Mouse (Mus musculus): ENCODE results near the gene Slc25a39. TPM values are rescaled to one million over a fixed set of nuclear protein-coding genes. Genes with fewer than 3 reads are reported as not detected.

The Slc25a39 gene
- total and polyA plus RNA-seq, 2 experiments: 181 to 1,099 TPM

GRCm38 (mm10) chr11:102374108-102374725, 33.5 kb downstream of the Slc25a39 start:
- DNase-seq (ENCODE audit: extremely low read depth, low read depth, low spot score): no peak

GRCm38 (mm10) chr11:102373646-102374045, 34.1 kb downstream of the Slc25a39 start:
- 48% methylated on average over 2 of the region's 2 CpGs for WGBS
- no peak overlapping the region for H3K9ac ChIP-seq (ENCODE audit: low read depth, low read length)
- peaks cover 10% of the 10 kb centered on the region for H3K4me1 ChIP-seq (ENCODE audit: control insufficient read depth, insufficient read depth, low read length)
- no peak for TF ChIP-seq CTCF (IDR thresholded peaks at IDR 0.05; ENCODE audit: low read depth, low read length)
- TF ChIP-seq POLR2A (IDR thresholded peaks at IDR 0.05; ENCODE audit: extremely low read depth, insufficient read depth, low read length): no peak
- no peaks in the 10 kb centered on the region for H3K27me3 ChIP-seq (ENCODE audit: control insufficient read depth, insufficient read depth, low read length)
- H3K27ac ChIP-seq (replicated peaks; ENCODE audit: insufficient read depth, low read depth, low read length): no peak overlapping the region
- no peak for DNase-seq (ENCODE audit: extremely low read depth, low read depth, low spot score)
- H3K36me3 ChIP-seq (ENCODE audit: control insufficient read depth, insufficient read depth, low read length): no peaks in the 10 kb centered on the region
- no peaks in the 10 kb centered on the region for H3K79me2 ChIP-seq (ENCODE audit: control insufficient read depth, insufficient read depth, low read length)
- no peak overlapping the region for H3K4me3 ChIP-seq (ENCODE audit: insufficient read depth, low read depth, low read length)

More at GRCm38 (mm10) chr11:102374108-102374725, 33.5 kb downstream of the Slc25a39 start:
- H3K79me2 ChIP-seq (ENCODE audit: control insufficient read depth, insufficient read depth, low read length): no peaks in the 10 kb centered on the region
- 90% methylated on average over 7 of the region's 7 CpGs for WGBS
- no peak overlapping the region for H3K27ac ChIP-seq (replicated peaks; ENCODE audit: insufficient read depth, low read depth, low read length)
- H3K4me3 ChIP-seq (ENCODE audit: insufficient read depth, low read depth, low read length): no peak overlapping the region
- TF ChIP-seq CTCF (IDR thresholded peaks at IDR 0.05; ENCODE audit: low read depth, low read length) (no peak), POLR2A (IDR thresholded peaks at IDR 0.05; ENCODE audit: extremely low read depth, insufficient read depth, low read length) (no peak)
- H3K27me3 ChIP-seq (ENCODE audit: control insufficient read depth, insufficient read depth, low read length): no peaks in the 10 kb centered on the region
- no peak overlapping the region for H3K9ac ChIP-seq (ENCODE audit: low read depth, low read length)
- H3K4me1 ChIP-seq (ENCODE audit: control insufficient read depth, insufficient read depth, low read length): peaks cover 10% of the 10 kb centered on the region
- no peaks in the 10 kb centered on the region for H3K36me3 ChIP-seq (ENCODE audit: control insufficient read depth, insufficient read depth, low read length)

- H3K4me3 ChIP-seq (ENCODE audit: insufficient read depth, low read depth, low read length): no peak overlapping the region
- 70% methylated on average over 14 of the region's 14 CpGs for WGBS
- H3K36me3 ChIP-seq (ENCODE audit: control insufficient read depth, insufficient read depth, low read length): no peaks in the 10 kb centered on the region
- peaks cover 10% of the 10 kb centered on the region for H3K4me1 ChIP-seq (ENCODE audit: control insufficient read depth, insufficient read depth, low read length)
- no peak overlapping the region for H3K27ac ChIP-seq (replicated peaks; ENCODE audit: insufficient read depth, low read depth, low read length)
- H3K27me3 ChIP-seq (ENCODE audit: control insufficient read depth, insufficient read depth, low read length): no peaks in the 10 kb centered on the region
- no peak overlapping the region for H3K9ac ChIP-seq (ENCODE audit: low read depth, low read length)
- no peaks in the 10 kb centered on the region for H3K79me2 ChIP-seq (ENCODE audit: control insufficient read depth, insufficient read depth, low read length)
- TF ChIP-seq CTCF (IDR thresholded peaks at IDR 0.05; ENCODE audit: low read depth, low read length) (no peak), POLR2A (IDR thresholded peaks at IDR 0.05; ENCODE audit: extremely low read depth, insufficient read depth, low read length) (no peak)
- DNase-seq (ENCODE audit: extremely low read depth, low read depth, low spot score): no peak
Measured at GRCm38 (mm10) chr11:102372936-102373335, 34.8 kb downstream of the Slc25a39 start.

GRCm38 (mm10) chr11:102371926-102372685, 35.6 kb downstream of the Slc25a39 start:
- peaks cover 10% of the 10 kb centered on the region for H3K4me1 ChIP-seq (ENCODE audit: control insufficient read depth, insufficient read depth, low read length)
- DNase-seq (ENCODE audit: extremely low read depth, low read depth, low spot score): peak; percentile 57
- WGBS: 71% methylated on average over 12 of the region's 12 CpGs
- H3K79me2 ChIP-seq (ENCODE audit: control insufficient read depth, insufficient read depth, low read length): no peaks in the 10 kb centered on the region
- H3K36me3 ChIP-seq (ENCODE audit: control insufficient read depth, insufficient read depth, low read length): no peaks in the 10 kb centered on the region
- H3K9ac ChIP-seq (ENCODE audit: low read depth, low read length): no peak overlapping the region
- H3K4me3 ChIP-seq (ENCODE audit: insufficient read depth, low read depth, low read length): no peak overlapping the region
- no peaks in the 10 kb centered on the region for H3K27me3 ChIP-seq (ENCODE audit: control insufficient read depth, insufficient read depth, low read length)
- H3K27ac ChIP-seq (replicated peaks; ENCODE audit: insufficient read depth, low read depth, low read length): no peak overlapping the region
- TF ChIP-seq POLR2A (IDR thresholded peaks at IDR 0.05; ENCODE audit: extremely low read depth, insufficient read depth, low read length) (no peak), CTCF (IDR thresholded peaks at IDR 0.05; ENCODE audit: low read depth, low read length) (no peak)

- 75% methylated on average over 7 of the region's 7 CpGs for WGBS
- Histone ChIP-seq H3K9ac (ENCODE audit: low read depth, low read length) (no peak overlapping the region), H3K27me3 (ENCODE audit: control insufficient read depth, insufficient read depth, low read length) (no peaks in the 10 kb centered on the region), H3K27ac (replicated peaks; ENCODE audit: insufficient read depth, low read depth, low read length) (no peak overlapping the region), H3K4me3 (ENCODE audit: insufficient read depth, low read depth, low read length) (no peak overlapping the region), H3K79me2 (ENCODE audit: control insufficient read depth, insufficient read depth, low read length) (no peaks in the 10 kb centered on the region), H3K4me1 (ENCODE audit: control insufficient read depth, insufficient read depth, low read length) (peaks cover 1% of the 10 kb centered on the region; the same call in 1 of the 2 replicates), H3K36me3 (ENCODE audit: control insufficient read depth, insufficient read depth, low read length) (no peaks in the 10 kb centered on the region)
- no peak for DNase-seq (ENCODE audit: extremely low read depth, low read depth, low spot score)
- TF ChIP-seq POLR2A (IDR thresholded peaks at IDR 0.05; ENCODE audit: extremely low read depth, insufficient read depth, low read length) (no peak), CTCF (IDR thresholded peaks at IDR 0.05; ENCODE audit: low read depth, low read length) (no peak)
Measured at GRCm38 (mm10) chr11:102370285-102370684, 37.5 kb downstream of the Slc25a39 start.

GRCm38 (mm10) chr11:102369263-102369662, 38.5 kb downstream of the Slc25a39 start:
- no peak overlapping the region for H3K9ac ChIP-seq (ENCODE audit: low read depth, low read length)
- H3K36me3 ChIP-seq (ENCODE audit: control insufficient read depth, insufficient read depth, low read length): no peaks in the 10 kb centered on the region
- 72% methylated on average over 4 of the region's 4 CpGs for WGBS
- no peak overlapping the region for H3K4me3 ChIP-seq (ENCODE audit: insufficient read depth, low read depth, low read length)
- no peak for DNase-seq (ENCODE audit: extremely low read depth, low read depth, low spot score)
- no peaks in the 10 kb centered on the region for H3K79me2 ChIP-seq (ENCODE audit: control insufficient read depth, insufficient read depth, low read length)
- no peak for TF ChIP-seq CTCF (IDR thresholded peaks at IDR 0.05; ENCODE audit: low read depth, low read length)
- no peak for TF ChIP-seq POLR2A (IDR thresholded peaks at IDR 0.05; ENCODE audit: extremely low read depth, insufficient read depth, low read length)
- no peak overlapping the region for H3K27ac ChIP-seq (replicated peaks; ENCODE audit: insufficient read depth, low read depth, low read length)
- H3K4me1 ChIP-seq (ENCODE audit: control insufficient read depth, insufficient read depth, low read length): no peaks in the 10 kb centered on the region
- H3K27me3 ChIP-seq (ENCODE audit: control insufficient read depth, insufficient read depth, low read length): no peaks in the 10 kb centered on the region
